Mouse (Mus musculus): ENCODE data around the gene Aym1. TPM values are rescaled to one million over a fixed set of nuclear protein-coding genes. Genes with fewer than 3 reads are reported as not detected.

Gene Aym1
- polyA plus RNA-seq, 1 experiment from 2014 or later = not detected

DNA sequence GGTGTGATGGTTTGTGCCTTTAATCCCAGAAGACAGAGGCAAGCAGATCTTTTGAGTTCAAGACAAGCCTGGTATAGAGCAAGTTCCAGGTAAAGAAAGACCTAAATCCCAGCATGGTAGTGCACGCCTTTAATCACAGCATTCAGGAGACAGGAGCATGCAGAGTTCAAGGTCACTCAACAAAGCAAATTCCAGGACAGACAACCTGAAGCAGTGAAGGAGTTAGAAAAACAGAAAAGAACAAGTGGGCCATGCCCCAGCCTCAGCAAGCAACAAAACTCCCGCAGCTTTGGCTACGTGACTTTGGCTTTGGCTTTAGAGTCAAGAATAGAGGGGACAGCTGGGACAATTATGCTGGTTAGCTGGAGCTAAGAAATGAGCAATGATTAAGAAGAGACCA lies 26.9 kb upstream of the Aym1 start:
- ATAC-seq (ENCODE audit: insufficient read depth) (no peak), DNase-seq (no peak)
- TF ChIP-seq CTCF (IDR thresholded peaks at IDR 0.05; ENCODE audit: low read depth) = no peak
- Histone ChIP-seq H3K9ac (no peak overlapping the region), H3K9me3 (ENCODE audit: low read depth, low read length) (no peaks in the 10 kb centered on the region), H3K27me3 (ENCODE audit: insufficient read depth, low read length) (peaks cover 28% of the 10 kb centered on the region), H3K36me3 (ENCODE audit: insufficient read depth) (no peaks in the 10 kb centered on the region), H3K4me1 (ENCODE audit: insufficient read depth) (no peaks in the 10 kb centered on the region), H3K4me2 (no peak overlapping the region), H3K4me3 (ENCODE audit: low read depth, low read length) (no peak overlapping the region), H3K27ac (ENCODE audit: low read depth) (no peak overlapping the region)
- 73% methylated on average over 3 of the region's 3 CpGs for WGBS

DNA sequence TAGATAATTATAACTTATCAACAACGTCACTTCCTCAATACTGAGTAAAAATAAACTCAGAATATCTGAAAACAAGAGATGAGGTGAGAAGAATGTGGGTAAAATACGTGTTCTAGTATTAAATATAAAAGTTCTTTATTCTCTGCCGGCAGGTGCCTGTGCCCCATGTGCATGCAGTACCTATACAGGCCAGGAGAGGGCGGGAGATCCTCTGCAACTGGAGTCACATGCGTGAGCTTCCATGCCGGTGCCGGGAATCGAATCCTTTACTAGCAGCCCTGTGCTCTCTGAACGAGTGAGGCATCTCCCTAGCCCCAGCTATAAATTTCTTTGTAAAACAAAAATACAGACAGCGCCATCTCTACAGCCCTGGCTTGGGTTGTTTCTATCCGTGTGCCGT lies 24.9 kb upstream of the Aym1 start:
- Histone ChIP-seq H3K4me2 (no peak overlapping the region), H3K4me1 (ENCODE audit: insufficient read depth) (no peaks in the 10 kb centered on the region), H3K9me3 (ENCODE audit: low read depth, low read length) (no peaks in the 10 kb centered on the region), H3K9ac (no peak overlapping the region), H3K27me3 (ENCODE audit: insufficient read depth, low read length) (peaks cover 48% of the 10 kb centered on the region), H3K27ac (ENCODE audit: low read depth) (no peak overlapping the region), H3K4me3 (ENCODE audit: low read depth, low read length) (no peak overlapping the region), H3K36me3 (ENCODE audit: insufficient read depth) (no peaks in the 10 kb centered on the region)
- DNase-seq = peak; percentile 57
- WGBS = 33% methylated on average over 12 of the region's 12 CpGs
- TF ChIP-seq CTCF (IDR thresholded peaks at IDR 0.05; ENCODE audit: low read depth) = peak; percentile 68
- no peak for ATAC-seq (ENCODE audit: insufficient read depth)

DNA sequence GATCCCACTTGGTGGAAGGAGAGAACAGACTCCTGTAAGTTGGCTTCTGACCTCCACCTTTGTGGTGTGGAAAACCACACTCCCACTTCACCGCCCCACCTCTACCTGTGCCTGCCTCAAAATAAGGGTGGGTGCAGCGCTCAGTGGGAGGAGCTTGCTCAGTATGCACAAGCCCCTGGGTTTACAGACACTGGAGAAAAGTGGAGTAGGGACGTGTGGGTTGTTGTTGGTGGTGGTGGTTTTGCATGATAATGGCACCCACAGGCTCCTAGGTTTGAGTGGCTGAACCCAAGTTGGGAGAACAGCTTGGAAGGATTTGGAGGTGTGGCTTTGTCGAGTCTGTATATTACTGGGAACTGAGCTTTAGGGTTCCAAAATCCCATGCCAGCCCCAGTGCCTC lies 24.2 kb upstream of the Aym1 start:
- H3K36me3 ChIP-seq (ENCODE audit: insufficient read depth) = no peaks in the 10 kb centered on the region
- 48% methylated on average over 4 of the region's 4 CpGs for WGBS
- H3K27ac ChIP-seq (ENCODE audit: low read depth) = no peak overlapping the region
- no peak for TF ChIP-seq CTCF (IDR thresholded peaks at IDR 0.05; ENCODE audit: low read depth)
- DNase-seq (no peak), ATAC-seq (ENCODE audit: insufficient read depth) (no peak)
- H3K9me3 ChIP-seq (ENCODE audit: low read depth, low read length) = no peaks in the 10 kb centered on the region
- H3K4me2 ChIP-seq = no peak overlapping the region
- H3K9ac ChIP-seq = no peak overlapping the region
- H3K27me3 ChIP-seq (ENCODE audit: insufficient read depth, low read length) = peaks cover 50% of the 10 kb centered on the region
- no peaks in the 10 kb centered on the region for H3K4me1 ChIP-seq (ENCODE audit: insufficient read depth)
- H3K4me3 ChIP-seq (ENCODE audit: low read depth, low read length) = no peak overlapping the region

DNA sequence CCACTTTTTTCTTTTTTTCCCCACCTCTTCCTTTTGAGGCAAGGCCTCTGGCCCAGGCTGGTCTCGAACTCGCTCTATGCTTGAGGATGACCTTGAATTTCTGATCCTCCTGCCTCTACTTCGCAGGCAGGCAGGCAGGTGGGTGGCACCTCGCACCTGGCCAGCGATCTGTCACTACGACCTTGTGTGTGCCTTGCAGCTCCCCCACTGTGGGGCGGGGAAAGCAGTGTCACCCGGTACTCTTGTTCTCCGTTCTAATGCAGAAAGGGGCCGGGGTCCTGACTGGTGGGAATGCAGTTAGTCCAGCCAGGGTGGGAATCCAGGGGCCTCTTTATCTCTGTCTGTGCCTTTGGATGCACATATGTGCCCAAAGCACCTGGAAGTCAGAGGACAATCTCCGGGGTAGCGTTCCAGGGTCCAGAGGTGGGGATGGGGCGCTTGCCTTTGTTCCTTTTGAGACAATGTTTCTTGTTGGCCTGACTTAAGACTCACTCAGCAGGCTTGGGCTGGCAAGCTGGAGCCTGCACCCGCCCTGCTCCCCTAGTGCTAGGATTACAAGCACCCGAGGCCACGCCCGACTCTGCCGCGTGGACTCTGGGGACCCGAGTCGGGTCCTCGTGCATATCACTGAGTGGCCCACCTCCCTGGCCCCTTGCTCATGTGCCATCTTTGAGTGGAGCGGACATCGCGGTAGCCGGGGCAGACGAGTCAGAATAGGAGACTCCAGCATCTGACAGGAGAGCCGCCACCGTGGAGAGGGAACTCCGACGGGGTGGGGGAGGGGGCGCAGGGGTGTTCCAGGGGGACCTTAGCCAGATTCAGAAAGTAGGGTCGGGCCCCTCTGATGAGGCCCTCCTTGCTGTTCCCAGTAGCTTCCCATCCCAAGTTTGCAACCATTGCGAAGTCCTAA lies 22.2 kb upstream of the Aym1 start:
- peak overlapping the region; percentile 22 for H3K4me3 ChIP-seq (ENCODE audit: low read depth, low read length)
- peak overlapping the region; percentile 47 for H3K4me2 ChIP-seq
- no peaks in the 10 kb centered on the region for H3K36me3 ChIP-seq (ENCODE audit: insufficient read depth)
- no peak for TF ChIP-seq CTCF (IDR thresholded peaks at IDR 0.05; ENCODE audit: low read depth)
- DNase-seq (no peak), ATAC-seq (ENCODE audit: insufficient read depth) (no peak)
- H3K27me3 ChIP-seq (ENCODE audit: insufficient read depth, low read length) = peaks cover 55% of the 10 kb centered on the region
- WGBS = 10% methylated on average over 34 of the region's 34 CpGs
- H3K9me3 ChIP-seq (ENCODE audit: low read depth, low read length) = no peaks in the 10 kb centered on the region
- no peak overlapping the region for H3K27ac ChIP-seq (ENCODE audit: low read depth)
- no peaks in the 10 kb centered on the region for H3K4me1 ChIP-seq (ENCODE audit: insufficient read depth)
- H3K9ac ChIP-seq = no peak overlapping the region

DNA sequence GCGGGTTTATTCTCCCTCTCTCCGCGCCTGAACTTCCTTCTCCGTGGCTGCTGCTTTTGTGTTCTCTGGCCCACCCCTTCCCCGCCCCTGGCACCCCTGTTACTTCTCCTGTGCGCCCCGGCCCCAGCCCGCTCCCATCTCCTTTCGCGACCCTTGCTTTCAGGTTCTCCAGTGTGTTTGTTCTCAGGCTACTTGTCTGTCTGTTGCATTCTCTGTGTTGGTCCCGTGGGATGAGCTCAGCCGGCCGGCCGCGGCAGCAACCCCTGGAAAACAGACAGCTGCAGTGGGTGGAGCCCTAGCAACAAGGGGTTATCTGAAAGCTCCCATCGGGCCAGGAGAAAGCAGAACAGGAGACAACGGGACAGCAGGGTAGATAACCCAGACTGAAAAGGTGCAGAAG lies 21.4 kb upstream of the Aym1 start:
- H3K4me3 ChIP-seq (ENCODE audit: low read depth, low read length) = peak overlapping the region; percentile 22
- peak overlapping the region; percentile 47 for H3K4me2 ChIP-seq
- H3K27ac ChIP-seq (ENCODE audit: low read depth) = no peak overlapping the region
- ATAC-seq (ENCODE audit: insufficient read depth) (no peak), DNase-seq (no peak)
- H3K4me1 ChIP-seq (ENCODE audit: insufficient read depth) = no peaks in the 10 kb centered on the region
- no peaks in the 10 kb centered on the region for H3K9me3 ChIP-seq (ENCODE audit: low read depth, low read length)
- no peaks in the 10 kb centered on the region for H3K36me3 ChIP-seq (ENCODE audit: insufficient read depth)
- no peak overlapping the region for H3K9ac ChIP-seq
- no peak for TF ChIP-seq CTCF (IDR thresholded peaks at IDR 0.05; ENCODE audit: low read depth)
- 3% methylated on average over 17 of the region's 17 CpGs for WGBS
- peaks cover 55% of the 10 kb centered on the region for H3K27me3 ChIP-seq (ENCODE audit: insufficient read depth, low read length)

DNA sequence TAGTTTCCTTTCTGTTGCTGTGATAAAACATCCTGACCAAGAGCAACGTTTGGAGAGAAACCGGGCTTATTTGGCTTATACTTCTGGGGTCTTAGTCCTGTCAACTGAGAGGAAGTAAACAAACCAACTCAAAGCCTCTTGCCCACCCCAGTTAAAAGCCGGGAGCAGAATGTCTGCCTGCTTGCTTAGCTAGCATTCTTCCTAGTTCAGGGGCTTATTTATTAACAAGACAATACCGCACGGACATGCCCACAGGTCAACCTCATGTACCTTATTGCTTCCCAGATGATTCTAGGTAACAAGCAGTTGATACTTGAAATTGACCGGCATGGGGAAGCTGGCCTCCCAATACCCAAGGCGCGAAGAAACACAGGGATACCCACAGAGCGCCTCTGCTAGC lies 20.8 kb upstream of the Aym1 start:
- Histone ChIP-seq H3K27me3 (ENCODE audit: insufficient read depth, low read length) (peaks cover 55% of the 10 kb centered on the region), H3K4me2 (no peak overlapping the region)
- no peak for ATAC-seq (ENCODE audit: insufficient read depth)

DNA sequence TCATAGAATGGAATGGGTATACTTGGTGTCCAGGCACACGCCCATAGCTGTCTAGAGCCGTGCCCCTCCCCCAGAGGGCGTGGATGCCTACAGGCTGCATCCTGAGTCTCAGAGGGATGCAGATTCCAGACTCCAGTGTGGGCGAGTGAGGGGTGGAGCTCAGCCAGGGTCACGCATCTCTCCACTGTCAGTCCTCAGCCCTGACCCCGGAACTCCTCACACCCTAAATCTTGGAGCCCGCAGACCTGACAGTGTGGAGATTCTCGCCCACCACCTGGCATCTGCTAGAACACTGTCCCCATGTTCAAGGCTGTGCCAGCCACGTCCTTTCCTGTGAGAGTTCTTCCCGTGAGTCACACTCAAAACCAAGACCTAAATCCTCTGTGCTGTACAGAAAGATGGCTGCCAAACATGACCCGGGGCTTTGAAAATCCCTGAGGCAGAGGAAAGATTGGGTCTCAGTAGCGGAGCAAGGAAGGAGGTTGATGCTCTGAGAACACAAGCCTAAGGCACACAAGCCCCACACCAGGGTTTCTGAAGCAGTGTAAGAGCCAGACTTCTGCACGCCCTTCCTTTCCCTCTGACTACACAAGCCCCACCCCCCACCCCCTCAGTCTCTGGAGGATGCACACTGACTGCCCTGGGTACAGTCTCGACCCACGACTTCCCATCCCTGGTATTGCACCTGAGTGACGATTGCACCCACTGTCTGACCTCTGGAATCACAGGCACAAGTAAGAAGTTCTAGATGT lies 12.3 kb upstream of the Aym1 start:
- no peaks in the 10 kb centered on the region for H3K4me1 ChIP-seq (ENCODE audit: insufficient read depth)
- 32% methylated on average over 16 of the region's 16 CpGs for WGBS
- no peak for DNase-seq
- no peak for TF ChIP-seq CTCF (IDR thresholded peaks at IDR 0.05; ENCODE audit: low read depth)
- no peak overlapping the region for H3K27ac ChIP-seq (ENCODE audit: low read depth)
- H3K9me3 ChIP-seq (ENCODE audit: low read depth, low read length) = no peaks in the 10 kb centered on the region
- H3K4me3 ChIP-seq (ENCODE audit: low read depth, low read length) = no peak overlapping the region
- peaks cover 46% of the 10 kb centered on the region for H3K27me3 ChIP-seq (ENCODE audit: insufficient read depth, low read length)
- ATAC-seq (ENCODE audit: insufficient read depth) = no peak
- no peak overlapping the region for H3K4me2 ChIP-seq
- no peak overlapping the region for H3K9ac ChIP-seq
- H3K36me3 ChIP-seq (ENCODE audit: insufficient read depth) = no peaks in the 10 kb centered on the region

More for the DNA sequence above, 20.8 kb upstream of the Aym1 start:
- DNase-seq = no peak
- Histone ChIP-seq H3K9me3 (ENCODE audit: low read depth, low read length) (no peaks in the 10 kb centered on the region), H3K9ac (no peak overlapping the region), H3K4me3 (ENCODE audit: low read depth, low read length) (no peak overlapping the region), H3K4me1 (ENCODE audit: insufficient read depth) (no peaks in the 10 kb centered on the region), H3K27ac (ENCODE audit: low read depth) (no peak overlapping the region), H3K36me3 (ENCODE audit: insufficient read depth) (no peaks in the 10 kb centered on the region)
- TF ChIP-seq CTCF (IDR thresholded peaks at IDR 0.05; ENCODE audit: low read depth) = no peak
- 27% methylated on average over 9 of the region's 9 CpGs for WGBS

All from lung, embryonic 14.5 days (tissue).